Mouse (Mus musculus) midbrain, embryonic 12.5 days (tissue): ENCODE measurements at regions not wholly inside any gene's neighbourhood (a gene's known extent, or its start where the extent isn't known, plus 50 kb on each side); places are given as distances from the start of the nearest gene placed in this dataset.
"Not testable (repeated sequence)": the region's sequence is repeated elsewhere in the genome, so short reads cannot be mapped to it uniquely, and the experiment has no call there.

ENCODE experiments used
- ATAC-seq: fragments of 200-750 bp; cut with Nextera tagmentation; 2 replicates; pipeline ENCODE4 v1.8.0; 2017; ENCODE audit warnings: low read depth, moderate TSS enrichment, moderate library complexity; ENCODE audit not compliant: low FRiP score
- H3K27ac ChIP-seq: fragments of 300-500 bp; sonication (generic); replicated peaks from 2 replicates; pipeline ENCODE4 v1.5.1; 2016; ENCODE audit warnings: mild to moderate bottlenecking
- H3K27me3 ChIP-seq: fragments of 300-500 bp; sonication (generic); 2 replicates; pipeline ENCODE4 v1.6.1; 2016; ENCODE audit warnings: mild to moderate bottlenecking
- H3K36me3 ChIP-seq: fragments of 300-500 bp; sonication (generic); 2 replicates; pipeline ENCODE4 v1.6.1; 2016
- H3K4me1 ChIP-seq: fragments of 300-500 bp; sonication (generic); 2 replicates; pipeline ENCODE4 v1.6.1; 2016
- H3K4me2 ChIP-seq: fragments of 300-500 bp; sonication (generic); replicated peaks from 2 replicates; pipeline ENCODE4 v1.6.1; 2016; ENCODE audit warnings: mild to moderate bottlenecking, moderate library complexity
- H3K4me3 ChIP-seq: fragments of 300-500 bp; sonication (generic); 2 replicates; pipeline ENCODE4 v1.5.1; 2016; ENCODE audit warnings: mild to moderate bottlenecking
- H3K9ac ChIP-seq: fragments of 300-500 bp; sonication (generic); replicated peaks from 2 replicates; pipeline ENCODE4 v1.6.1; 2016; ENCODE audit warnings: mild to moderate bottlenecking, moderate library complexity
- H3K9me3 ChIP-seq: fragments of 300-500 bp; sonication (generic); 2 replicates; pipeline ENCODE4 v1.6.1; 2016; ENCODE audit warnings: mild to moderate bottlenecking
- WGBS: fragments of 180-500 bp; shearing (Covaris S2); methylation state at CpG from one replicate; pipeline ENCODE4 v1.1.7; 2016; 5-methylcytosine and 5-hydroxymethylcytosine counted together

DNA sequence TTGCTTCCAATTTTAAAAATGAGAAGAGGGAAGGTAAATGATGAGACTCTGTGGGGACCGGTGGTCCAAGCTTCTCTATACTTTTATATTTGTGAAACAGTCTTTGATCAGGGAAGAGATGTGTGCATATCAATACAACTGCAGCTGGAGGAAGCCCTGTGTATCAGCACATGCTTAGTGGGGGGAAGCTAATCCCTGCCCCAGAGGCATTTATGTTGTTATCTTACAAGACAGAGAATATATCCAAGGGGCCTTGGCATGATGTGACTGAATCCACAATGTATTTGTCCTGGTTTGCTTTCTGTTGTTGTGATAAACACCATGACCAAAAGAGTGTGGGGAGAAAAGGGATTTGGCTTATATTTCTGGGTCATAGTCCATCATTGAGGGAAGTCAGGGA is 105.2 kb upstream of the C9orf72 start:
- Histone ChIP-seq H3K36me3 (no peaks in the 10 kb centered on the region), H3K9ac (no peak overlapping the region), H3K4me1 (no peaks in the 10 kb centered on the region), H3K4me3 (no peak overlapping the region), H3K27ac (no peak overlapping the region), H3K9me3 (no peaks in the 10 kb centered on the region), H3K27me3 (no peaks in the 10 kb centered on the region), H3K4me2 (no peak overlapping the region)
- WGBS, result 74% methylated on average over 1 of the region's 1 CpGs
- ATAC-seq, result no peak

DNA sequence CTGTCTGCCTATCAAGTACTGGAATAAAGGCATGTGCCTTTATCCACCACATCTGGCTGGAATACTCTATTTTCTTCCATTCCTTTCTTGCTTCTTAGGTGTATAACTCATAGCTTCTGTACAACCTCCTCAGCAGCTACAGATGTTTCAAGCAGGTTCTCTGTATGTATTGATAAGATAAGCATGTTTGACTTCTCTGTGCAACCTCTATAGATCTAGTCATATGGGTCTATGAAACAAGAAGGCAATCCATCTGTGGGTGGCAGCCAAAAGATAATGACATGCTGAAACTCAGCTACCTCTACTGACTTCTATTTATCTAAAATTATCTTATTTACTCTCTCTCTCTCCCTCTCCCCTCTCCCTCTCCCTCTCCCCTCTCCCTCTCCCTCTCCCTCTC is 99.3 kb upstream of the C9orf72 start:
- Histone ChIP-seq H3K4me1 (no peaks in the 10 kb centered on the region), H3K36me3 (no peaks in the 10 kb centered on the region), H3K9me3 (no peaks in the 10 kb centered on the region), H3K4me3 (no peak overlapping the region), H3K27ac (no peak overlapping the region), H3K9ac (no peak overlapping the region), H3K27me3 (no peaks in the 10 kb centered on the region), H3K4me2 (no peak overlapping the region)
- no peak for ATAC-seq

DNA sequence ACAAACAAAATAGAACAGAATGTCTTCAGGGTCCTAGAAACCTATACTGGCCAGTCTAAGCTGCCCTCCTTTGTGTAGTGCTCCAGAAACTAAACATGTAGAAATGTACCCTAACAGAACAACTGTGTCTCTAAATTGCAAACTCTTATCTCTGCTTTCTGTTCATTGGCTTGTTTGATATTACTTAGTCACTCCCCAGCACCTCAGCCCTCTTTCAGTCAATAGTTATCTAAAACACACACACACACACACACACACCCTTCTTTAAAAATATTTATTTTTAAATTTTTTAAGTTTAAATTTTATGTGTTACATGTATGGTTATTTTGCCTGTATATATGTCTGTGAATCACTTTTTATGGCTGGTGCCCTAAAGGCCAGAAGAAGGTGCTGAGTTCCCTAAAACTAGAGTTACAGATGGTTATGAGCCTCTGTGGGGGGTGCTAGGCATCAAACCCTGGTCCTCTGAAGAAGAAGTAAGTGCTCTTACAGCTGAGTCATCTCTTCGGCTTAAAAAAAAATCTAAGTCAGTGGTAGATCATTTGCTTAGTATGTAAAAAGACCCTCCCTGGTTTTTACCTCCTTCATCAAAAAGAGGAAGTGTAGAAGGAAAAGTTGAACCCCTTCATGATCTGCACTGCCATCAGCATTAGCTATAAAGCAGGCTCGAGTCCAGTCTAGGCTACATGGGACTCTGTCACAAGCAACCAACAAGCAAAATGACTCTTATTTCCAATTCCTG is 96.6 kb upstream of the C9orf72 start:
- no peak overlapping the region for H3K27ac ChIP-seq
- no peak for ATAC-seq
- H3K4me3 ChIP-seq, result no peak overlapping the region
- H3K9me3 ChIP-seq, result no peaks in the 10 kb centered on the region
- no peaks in the 10 kb centered on the region for H3K36me3 ChIP-seq
- 98% methylated on average over 2 of the region's 2 CpGs for WGBS
- no peak overlapping the region for H3K9ac ChIP-seq
- no peak overlapping the region for H3K4me2 ChIP-seq
- no peaks in the 10 kb centered on the region for H3K4me1 ChIP-seq
- H3K27me3 ChIP-seq, result no peaks in the 10 kb centered on the region

DNA sequence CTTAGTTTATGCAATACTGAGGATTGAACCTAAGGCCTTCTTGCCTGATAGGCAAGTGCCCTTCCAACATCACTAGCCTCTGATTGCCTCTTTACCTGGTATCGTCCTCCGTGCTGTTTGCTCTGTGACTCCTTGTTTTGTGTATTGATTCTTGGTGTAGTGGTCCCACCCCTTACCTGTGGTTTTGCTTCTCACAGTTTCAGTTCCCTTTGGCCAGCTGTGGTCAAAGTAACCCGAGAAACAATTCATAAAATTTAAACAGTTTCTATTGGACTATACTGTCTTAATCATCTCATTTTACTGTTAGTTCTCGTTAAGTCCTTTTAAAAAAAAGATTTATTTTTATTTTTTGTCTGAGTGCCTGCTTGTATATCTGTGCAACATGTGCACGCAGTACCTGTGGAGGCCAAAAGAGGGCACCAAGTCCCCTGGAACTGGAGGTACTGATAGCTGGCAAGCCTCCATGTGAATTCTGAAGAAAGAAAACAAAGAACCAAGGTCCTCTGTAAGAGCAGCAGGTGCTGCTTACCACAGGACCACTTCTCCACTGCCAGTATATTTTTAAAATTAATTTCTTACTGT is 84.5 kb upstream of the C9orf72 start:
- H3K9ac ChIP-seq, result no peak overlapping the region
- peak; percentile 52; the same call in 1 of the 2 replicates for ATAC-seq
- peaks cover 6% of the 10 kb centered on the region; the same call in 1 of the 2 replicates for H3K4me1 ChIP-seq
- 72% methylated on average over 5 of the region's 5 CpGs for WGBS
- no peaks in the 10 kb centered on the region for H3K9me3 ChIP-seq
- no peaks in the 10 kb centered on the region for H3K36me3 ChIP-seq
- no peak overlapping the region for H3K4me3 ChIP-seq
- H3K27ac ChIP-seq, result no peak overlapping the region
- H3K27me3 ChIP-seq, result no peaks in the 10 kb centered on the region
- no peak overlapping the region for H3K4me2 ChIP-seq

DNA sequence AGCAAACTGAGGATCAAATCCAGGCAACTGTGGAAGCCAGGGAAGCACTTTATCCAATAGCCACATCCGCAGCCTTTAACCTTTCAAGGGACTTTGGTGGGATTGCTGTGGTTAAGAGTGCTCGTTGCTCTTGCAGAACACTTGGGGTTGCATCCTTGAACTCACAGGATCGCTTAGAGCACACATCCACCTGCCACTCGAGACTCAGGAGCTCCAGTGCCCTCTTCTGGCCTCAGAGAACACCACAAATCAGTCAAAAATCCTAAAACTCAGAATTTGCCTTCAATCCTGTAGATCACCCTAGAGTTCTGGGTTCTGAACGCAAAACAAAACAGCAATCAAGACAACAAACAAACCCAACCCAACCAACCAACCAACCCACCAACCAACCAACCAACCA is 82.2 kb upstream of the C9orf72 start:
- WGBS, result 60% methylated on average over 5 of the region's 5 CpGs
- no peak overlapping the region for H3K9ac ChIP-seq
- no peaks in the 10 kb centered on the region for H3K27me3 ChIP-seq
- H3K9me3 ChIP-seq, result no peaks in the 10 kb centered on the region
- no peak overlapping the region for H3K27ac ChIP-seq
- no peaks in the 10 kb centered on the region for H3K36me3 ChIP-seq
- peaks cover 6% of the 10 kb centered on the region; the same call in 1 of the 2 replicates for H3K4me1 ChIP-seq
- no peak overlapping the region for H3K4me2 ChIP-seq
- ATAC-seq, result no peak
- H3K4me3 ChIP-seq, result no peak overlapping the region

DNA sequence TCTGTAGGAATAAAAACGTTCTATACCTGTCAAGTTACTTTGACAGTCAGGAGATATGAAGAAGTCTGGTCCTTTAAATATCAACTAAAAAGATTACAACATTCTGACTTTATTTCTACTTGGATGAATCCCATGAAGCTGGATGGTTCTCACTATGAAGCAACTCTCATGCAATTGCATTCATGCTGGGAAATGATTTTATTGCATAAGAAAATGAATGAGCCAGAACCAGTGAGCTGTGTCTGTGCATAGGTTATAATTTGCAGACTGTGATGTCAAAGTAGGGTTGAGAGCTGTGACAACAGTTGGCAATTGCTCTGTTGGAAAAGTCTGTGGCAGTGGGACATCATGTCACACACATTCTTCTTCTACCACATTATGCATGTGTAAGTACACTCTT is 79.2 kb upstream of the C9orf72 start:
- no peaks in the 10 kb centered on the region for H3K36me3 ChIP-seq
- no peak overlapping the region for H3K27ac ChIP-seq
- peaks cover 5% of the 10 kb centered on the region; the same call in 1 of the 2 replicates for H3K4me1 ChIP-seq
- no peak overlapping the region for H3K9ac ChIP-seq
- 76% methylated on average over 1 of the region's 1 CpGs for WGBS
- H3K27me3 ChIP-seq, result no peaks in the 10 kb centered on the region
- H3K4me2 ChIP-seq, result no peak overlapping the region
- no peak for ATAC-seq
- no peaks in the 10 kb centered on the region for H3K9me3 ChIP-seq
- H3K4me3 ChIP-seq, result no peak overlapping the region

DNA sequence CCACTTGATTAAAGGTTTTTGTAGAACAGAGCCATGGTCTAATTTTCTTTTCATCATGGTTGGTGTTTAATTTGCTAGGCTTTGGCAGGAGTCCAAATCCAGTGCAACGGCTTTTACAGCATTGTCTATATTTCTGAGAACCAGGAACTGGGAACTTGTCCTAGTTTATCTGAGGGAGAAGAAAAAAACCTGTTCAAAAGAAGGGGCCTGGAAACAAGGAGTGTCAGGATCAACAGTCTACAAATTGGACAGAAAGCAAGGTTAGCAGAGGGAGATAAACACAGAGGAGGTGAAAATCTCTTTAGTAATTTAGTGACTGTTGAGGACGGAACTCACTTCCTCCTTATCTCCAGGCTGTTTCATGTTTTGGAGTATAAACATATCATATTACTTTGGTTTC is 74.9 kb upstream of the C9orf72 start:
- Histone ChIP-seq H3K9ac (no peak overlapping the region), H3K4me1 (no peaks in the 10 kb centered on the region), H3K27ac (no peak overlapping the region), H3K4me2 (no peak overlapping the region), H3K36me3 (no peaks in the 10 kb centered on the region), H3K27me3 (no peaks in the 10 kb centered on the region), H3K9me3 (no peaks in the 10 kb centered on the region), H3K4me3 (no peak overlapping the region)
- 70% methylated on average over 2 of the region's 2 CpGs for WGBS
- ATAC-seq, result no peak

DNA sequence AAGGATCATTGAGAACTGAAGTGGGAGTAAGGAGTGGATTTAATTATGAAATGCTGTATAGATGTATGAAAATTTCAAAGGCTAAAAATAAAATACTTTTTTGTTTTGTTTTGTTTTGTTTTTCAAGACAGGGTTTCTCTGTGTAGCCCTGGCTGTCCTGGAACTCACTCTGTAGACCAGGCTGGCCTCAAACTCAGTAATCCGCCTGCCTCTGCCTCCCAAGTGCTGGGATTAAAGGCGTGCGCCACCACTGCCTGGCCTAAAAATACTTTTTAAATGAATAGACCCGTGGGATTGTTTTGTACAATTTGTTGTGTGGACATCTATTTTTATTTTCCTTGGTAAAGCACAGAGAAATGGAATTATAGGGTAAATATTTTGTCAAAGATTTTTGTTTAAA is 74.4 kb upstream of the C9orf72 start:
- not testable (repeated sequence) for H3K9ac ChIP-seq, H3K27ac ChIP-seq, H3K4me2 ChIP-seq, H3K4me1 ChIP-seq, ATAC-seq, H3K27me3 ChIP-seq, H3K4me3 ChIP-seq, H3K9me3 ChIP-seq, H3K36me3 ChIP-seq
- WGBS, result 82% methylated on average over 4 of the region's 4 CpGs

DNA sequence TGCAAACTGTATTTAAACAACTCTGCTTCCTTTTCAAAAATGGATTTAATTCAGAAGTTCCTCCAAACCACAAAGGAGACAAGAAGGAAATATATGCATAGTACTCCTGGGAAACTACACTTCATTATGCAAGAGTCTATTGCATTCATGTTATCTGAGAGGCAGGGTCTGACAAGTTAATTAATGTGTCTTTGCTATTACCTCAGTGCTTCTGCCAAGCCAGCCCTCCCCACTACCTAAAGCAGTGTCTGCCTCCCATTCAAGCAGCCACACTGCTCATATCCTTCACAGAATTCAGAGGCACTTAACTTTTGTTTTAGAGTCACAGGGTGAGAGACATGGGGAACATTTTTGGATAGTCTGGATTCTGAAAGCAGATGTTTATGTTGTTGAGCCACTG is 58.6 kb upstream of the C9orf72 start:
- Histone ChIP-seq H3K9ac (no peak overlapping the region), H3K4me2 (no peak overlapping the region), H3K27ac (no peak overlapping the region), H3K36me3 (no peaks in the 10 kb centered on the region), H3K9me3 (no peaks in the 10 kb centered on the region), H3K4me1 (no peaks in the 10 kb centered on the region), H3K4me3 (no peak overlapping the region), H3K27me3 (no peaks in the 10 kb centered on the region)
- ATAC-seq, result peak; percentile 69; the same call in 1 of the 2 replicates
